Mouse (Mus musculus) layer of hippocampus, adult 9-10 months (tissue): ENCODE measurements around the gene Acad10.
"Not testable (repeated sequence)": the region's sequence is repeated elsewhere in the genome, so short reads cannot be mapped to it uniquely, and the experiment has no call there.

Experiments
- DNase-seq: peaks from one replicate; pipeline ENCODE4 v3.0.0; 2022; ENCODE audit warnings: low spot score

The Acad10 gene

DNA sequence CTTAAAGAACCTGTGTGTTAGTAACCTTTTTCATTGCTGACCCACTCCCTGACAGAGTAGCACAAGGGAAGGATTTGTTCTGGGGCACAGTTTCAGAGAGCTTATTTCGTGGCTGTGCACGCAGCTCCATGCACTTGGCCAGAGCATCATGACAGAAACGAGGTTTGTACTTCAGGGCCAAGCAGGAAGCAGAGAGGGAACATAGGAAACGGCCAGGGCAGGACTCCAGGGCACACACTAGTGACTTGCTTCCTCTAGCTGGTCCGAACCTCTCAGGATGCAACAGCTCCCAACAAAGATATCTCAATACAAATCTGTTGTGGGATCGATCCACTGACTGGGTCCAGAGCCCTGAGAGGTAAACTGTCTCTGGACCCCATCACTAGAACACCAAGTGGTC lies 3.4 kb downstream of the Acad10 start:
- DNase-seq: not testable (repeated sequence)

DNA sequence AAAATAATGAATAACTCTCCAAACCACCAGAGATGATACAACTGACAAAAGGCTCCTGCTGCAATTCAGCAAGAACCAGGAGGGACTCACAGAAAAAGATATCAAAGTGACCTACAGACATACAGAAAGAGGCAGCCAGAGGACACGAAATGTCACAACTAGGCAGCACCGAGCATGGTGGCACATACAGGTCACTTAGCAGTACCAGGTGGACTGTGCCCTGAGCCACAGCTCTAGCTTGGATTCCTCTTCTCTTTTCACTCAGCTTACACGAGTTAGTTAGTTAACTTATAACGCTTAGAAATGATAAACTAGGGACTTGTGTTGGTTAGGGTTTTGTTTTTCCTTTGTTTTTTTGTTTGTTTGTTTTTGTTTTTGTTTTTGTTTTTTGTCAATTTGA lies 5.8 kb downstream of the Acad10 start:
- DNase-seq: no peak

DNA sequence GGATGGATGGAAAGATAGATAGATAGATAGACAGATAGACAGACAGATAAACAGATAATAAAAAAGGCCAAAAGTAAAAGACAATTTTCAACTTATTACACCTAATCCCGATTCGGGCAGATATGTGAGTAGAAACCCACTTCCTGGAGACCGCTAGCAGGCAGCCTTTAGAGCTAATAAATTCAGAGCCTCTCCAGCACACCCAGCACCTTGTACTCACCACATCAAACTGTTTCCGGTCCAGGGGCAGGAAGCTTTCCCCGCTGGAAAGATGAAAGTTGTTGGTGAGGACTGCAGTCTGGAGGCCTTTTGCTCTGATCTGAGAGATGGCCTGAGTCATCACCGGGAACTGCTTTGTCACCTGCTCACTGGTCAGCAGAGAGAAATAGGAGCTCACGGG lies 11.2 kb downstream of the Acad10 start:
- DNase-seq: no peak

DNA sequence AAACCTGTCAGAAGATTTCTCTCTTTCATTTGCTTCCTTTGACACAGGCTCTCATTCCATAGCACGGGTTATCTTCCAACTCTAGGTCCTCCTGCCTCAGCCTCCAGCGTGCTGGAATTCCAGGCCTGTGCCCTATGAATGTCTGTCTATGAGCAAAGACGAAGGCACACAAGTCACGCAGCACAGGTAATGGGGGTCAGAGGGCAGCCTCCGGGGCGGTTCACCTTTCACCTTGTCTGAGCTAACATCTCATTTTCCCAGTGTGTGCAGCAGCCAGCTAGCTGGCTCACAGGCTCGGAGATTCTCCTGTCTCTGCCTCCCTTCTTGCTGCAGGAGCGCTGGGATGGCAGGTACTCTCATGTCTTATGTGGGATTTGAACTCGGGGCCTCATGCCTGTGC lies 20.7 kb downstream of the Acad10 start:
- no peak for DNase-seq

GRCm38 (mm10) chr5:121637296-121637695 lies 23.0 kb downstream of the Acad10 start:
- no peak for DNase-seq

GRCm38 (mm10) chr5:121634668-121635067 lies 25.6 kb downstream of the Acad10 start:
- no peak for DNase-seq

- no peak for DNase-seq
These were observed 27.5 kb downstream of the Acad10 start for GRCm38 (mm10) chr5:121632804-121633203.

DNA sequence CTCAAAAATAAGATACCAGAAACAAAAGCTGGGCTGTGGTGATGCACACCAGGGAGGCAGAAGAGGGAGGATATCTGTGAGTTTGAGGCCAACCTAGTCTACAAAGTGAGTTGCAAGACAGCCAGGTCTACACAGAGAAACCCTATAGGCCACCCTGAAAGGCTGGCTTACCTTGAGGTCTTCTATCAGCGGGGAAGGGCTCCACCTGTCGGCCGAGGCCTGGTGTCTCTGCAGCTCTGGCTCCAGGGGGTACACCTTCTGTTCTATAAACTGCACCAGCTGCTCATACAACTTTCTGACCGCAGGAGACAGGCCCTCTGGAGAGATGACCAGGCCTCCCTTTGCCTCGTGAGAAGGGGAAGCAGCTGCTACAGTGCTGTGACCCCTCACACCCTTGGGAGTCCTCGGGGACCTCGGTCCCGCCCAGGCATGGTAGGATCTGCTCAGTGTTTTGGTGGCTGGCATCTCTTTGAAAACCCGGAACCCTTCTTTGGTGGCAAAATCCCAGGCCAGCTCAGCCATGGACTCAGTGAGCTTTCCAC lies 29.1 kb downstream of the Acad10 start:
- DNase-seq: not testable (repeated sequence)

DNA sequence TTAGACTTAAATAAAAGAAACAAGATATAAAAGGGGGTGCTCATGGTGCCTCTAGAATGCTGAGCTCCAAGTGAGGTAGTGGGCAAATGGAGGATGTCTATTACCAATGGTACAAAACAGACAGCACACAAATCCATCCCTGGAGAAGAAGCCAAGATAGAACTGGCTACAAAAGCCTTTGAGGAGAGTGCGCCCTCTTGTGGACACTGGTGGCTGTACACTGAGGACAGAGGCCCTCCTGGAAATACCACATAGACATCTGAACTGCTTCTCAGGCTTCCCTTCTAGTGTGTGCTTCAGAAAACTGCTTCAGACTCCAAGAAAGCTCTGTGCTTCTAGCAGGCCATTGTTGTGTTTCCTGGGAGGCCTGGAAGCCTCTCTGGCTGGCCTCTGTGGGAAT lies 32.4 kb downstream of the Acad10 start:
- DNase-seq: peak; percentile 47

- no peak for DNase-seq
These were observed 37.1 kb downstream of the Acad10 start for GRCm38 (mm10) chr5:121623241-121623640.

GRCm38 (mm10) chr5:121621102-121621501 lies 39.2 kb downstream of the Acad10 start:
- no peak for DNase-seq

DNA sequence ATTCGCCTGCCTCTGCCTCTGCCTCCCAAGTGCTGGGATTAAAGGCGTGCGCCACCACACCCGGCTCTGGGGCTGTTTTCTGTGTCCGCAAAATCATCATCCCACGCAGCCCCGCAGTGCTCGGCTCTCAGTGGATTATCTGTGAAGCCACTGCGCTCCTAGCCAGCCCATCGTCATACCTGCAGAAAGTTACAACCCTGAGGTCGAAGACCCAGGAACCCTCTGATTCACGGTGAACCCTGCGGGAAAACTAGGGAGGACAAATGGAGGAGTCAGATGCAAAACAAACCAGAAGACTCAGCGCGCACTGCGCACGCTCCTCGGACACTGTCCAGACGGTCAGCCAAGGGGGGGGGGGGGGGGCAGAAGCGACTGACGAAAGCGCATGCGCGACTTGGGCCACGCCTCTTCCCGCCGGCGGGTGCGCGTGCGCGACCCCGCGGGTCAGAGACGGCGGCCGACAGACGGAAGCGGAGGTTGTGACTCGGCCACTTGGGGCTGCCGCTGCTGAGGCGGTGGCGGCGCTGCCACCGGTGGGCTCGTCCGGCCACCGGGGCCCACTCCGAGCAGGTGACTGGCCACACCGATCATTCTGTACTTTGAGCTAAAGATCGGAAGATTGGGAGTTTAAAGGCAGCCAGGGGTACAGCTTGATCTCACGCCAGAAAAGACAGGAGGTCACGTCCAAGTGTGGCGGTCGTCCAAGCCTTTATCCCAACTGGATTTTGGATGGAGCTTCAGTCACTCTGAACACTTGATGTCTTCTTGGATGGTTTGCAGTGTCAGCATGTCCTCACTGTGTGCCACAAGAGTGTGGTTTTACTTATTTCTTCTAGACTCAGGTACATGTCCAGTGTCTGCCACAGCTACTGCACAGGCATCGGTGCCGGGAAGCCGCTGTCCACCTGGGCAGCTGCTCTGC lies 41.5 kb downstream of the Acad10 start, which contains the start of gene Acad12:
Gene Acad12, minus strand, starts transcription at position 347 of the 922 bp plus-strand sequence.
- peak; percentile 35 for DNase-seq

DNA sequence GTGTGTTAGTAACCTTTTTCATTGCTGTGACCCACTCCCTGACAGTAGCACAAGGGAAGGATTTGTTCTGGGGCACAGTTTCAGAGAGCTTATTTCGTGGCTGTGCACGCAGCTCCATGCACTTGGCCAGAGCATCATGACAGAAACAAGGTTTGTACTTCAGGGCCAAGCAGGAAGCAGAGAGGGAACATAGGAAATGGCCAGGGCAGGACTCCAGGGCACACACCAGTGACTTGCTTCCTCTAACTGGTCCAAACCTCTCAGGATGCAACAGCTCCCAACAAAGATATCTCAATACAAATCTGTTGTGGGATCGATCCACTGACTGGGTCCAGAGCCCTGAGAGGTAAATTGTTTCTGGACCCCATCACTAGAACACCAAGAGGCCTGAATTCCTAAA lies 45.4 kb downstream of the Acad10 start:
- not testable (repeated sequence) for DNase-seq

DNA sequence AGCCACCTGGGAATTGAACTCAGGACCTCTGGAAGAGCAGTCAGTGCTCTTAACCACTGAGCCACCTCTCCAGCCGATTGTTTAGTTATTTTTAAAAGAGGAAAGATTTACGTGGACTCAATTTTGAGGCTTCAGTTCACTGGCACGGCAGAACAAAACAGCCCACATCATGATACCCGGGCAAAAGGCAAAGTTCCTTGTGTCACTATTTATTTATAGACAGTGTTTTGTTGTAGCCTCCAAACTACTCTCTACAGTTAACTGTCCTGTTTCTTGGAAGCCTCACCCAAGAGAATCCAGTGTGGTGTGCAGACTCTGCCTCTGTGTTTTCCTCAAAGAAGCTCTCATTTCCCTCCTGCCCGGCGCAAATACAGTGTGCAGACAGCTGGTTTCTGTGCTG lies 48.3 kb downstream of the Acad10 start:
- no peak for DNase-seq

GRCm38 (mm10) chr5:121609556-121610135 lies 50.7 kb downstream of the Acad10 start:
- not testable (repeated sequence) for DNase-seq

GRCm38 (mm10) chr5:121606151-121606550 lies 54.2 kb downstream of the Acad10 start:
- peak; percentile 56 for DNase-seq

GRCm38 (mm10) chr5:121603815-121604214 lies 56.5 kb downstream of the Acad10 start:
- not testable (repeated sequence) for DNase-seq

DNA sequence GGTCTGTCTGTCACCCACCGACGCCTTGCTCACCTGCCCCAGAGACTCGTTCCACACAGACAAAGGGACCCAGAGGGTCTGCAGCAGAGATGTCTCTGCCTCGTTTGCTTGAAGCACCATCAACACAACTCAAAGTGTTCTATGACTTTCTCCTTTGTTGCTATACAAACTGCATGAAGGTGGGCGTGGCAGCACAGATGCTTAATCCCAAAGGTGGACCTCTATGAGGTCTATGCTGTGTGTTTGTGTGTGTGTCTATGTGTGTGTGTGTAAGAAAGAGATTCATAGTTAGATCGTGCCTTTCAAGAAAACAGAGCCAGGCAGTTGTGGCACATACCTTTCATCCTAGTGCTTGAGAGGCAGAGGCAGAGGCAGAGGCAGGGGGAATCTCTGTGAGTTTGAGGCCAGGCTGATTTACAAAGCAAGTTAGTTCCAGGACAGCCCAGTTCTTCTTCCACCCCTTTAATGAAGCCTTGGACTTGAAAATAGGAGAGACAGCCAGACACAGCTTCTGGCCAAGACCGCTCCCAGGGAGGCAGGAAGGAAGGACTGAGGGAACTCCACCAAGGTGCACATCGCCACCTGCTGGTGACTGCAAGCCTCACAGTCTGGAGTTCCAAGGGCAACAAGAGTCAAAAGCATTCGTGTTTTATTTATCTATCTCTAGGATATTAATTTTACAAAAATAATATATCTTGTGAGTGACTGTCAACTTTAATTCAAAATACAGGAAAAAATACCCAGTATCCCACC lies 58.6 kb downstream of the Acad10 start:
- DNase-seq: peak; percentile 84

DNA sequence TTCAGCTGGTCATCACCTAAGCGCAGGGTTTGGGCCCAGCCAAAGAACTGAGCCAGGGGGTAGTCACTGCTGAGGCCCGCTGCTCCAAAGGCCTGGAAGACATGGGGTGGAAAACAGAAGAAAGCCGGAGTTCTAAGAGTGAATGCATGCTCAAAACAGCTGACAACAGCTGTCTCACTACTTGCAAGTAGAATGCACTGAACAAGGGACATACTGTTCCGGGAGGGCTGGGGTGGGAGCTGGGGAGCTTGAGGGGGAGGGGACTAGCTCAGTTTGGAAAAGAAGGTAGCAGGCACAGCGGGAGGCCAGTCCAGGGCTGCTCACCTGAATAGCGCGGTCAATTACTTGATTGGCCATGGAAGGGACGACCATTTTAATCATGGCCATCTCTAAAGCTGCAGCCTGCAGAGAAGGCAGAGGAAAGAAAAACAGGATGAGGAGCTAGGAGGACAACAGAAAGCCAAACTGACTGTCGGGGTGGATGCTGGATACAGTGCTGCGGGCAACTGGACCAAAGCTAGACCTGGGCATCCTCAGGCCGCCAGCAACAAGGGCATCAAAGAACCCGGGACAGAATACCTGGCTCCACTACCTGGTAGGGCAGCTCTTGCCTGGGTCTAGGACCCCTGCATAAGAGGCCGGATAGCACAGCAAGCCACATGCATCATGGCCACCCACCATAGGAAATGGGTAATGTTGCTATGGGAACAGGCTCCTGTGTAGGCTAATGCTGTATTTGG lies 61.3 kb downstream of the Acad10 start:
- no peak for DNase-seq

DNA sequence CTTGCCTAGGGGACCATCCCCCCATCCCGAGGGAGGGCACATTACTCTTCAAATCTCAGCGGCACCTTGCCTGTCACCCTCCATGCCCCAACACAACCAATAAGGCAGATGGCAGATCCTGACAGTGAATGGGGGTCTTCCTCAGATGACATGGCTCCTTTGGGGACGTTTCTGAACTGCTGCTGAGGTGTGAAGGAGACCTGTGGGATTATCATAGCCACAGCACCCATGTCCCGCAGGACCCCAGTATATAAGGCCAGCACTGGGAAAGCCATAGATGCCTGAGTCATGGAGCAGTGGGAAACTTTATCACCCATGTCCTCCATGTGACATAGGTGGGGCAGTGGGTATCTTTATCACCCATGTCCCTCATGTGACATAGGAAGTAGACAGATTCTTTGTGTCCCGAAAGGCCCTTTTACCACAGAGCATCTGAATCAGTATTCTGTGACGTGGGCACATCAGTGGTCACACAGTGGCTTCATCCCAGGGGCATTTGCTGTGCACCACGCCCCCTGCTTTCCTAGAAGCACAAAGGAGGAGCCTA lies 62.2 kb downstream of the Acad10 start:
- DNase-seq: no peak

DNA sequence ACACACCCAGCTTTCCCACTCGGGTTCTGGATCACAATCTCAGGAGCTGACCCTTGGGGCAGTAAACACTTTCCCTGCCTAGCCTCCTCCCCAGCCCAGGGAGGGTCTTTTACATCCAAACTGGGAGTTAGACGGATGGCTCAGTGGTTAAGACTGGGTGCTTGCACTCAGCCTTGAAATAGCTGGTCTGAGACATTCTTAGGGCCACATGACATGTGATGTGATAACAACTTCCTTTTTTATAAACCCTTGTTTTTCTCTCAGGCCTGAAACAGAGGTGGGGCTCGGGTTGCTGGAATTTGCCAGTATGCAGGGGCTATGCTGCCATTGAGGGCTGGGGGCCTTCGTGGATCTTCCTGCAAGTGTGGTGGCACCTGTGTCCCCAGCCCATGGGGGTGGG lies 63.0 kb downstream of the Acad10 start:
- no peak for DNase-seq
